Mouse (Mus musculus): ENCODE measurements around the gene Fam107a.
A peak's percentile ranks its signal among the peaks of the same experiment; 100 is the strongest.

Fam107a gene

DNA sequence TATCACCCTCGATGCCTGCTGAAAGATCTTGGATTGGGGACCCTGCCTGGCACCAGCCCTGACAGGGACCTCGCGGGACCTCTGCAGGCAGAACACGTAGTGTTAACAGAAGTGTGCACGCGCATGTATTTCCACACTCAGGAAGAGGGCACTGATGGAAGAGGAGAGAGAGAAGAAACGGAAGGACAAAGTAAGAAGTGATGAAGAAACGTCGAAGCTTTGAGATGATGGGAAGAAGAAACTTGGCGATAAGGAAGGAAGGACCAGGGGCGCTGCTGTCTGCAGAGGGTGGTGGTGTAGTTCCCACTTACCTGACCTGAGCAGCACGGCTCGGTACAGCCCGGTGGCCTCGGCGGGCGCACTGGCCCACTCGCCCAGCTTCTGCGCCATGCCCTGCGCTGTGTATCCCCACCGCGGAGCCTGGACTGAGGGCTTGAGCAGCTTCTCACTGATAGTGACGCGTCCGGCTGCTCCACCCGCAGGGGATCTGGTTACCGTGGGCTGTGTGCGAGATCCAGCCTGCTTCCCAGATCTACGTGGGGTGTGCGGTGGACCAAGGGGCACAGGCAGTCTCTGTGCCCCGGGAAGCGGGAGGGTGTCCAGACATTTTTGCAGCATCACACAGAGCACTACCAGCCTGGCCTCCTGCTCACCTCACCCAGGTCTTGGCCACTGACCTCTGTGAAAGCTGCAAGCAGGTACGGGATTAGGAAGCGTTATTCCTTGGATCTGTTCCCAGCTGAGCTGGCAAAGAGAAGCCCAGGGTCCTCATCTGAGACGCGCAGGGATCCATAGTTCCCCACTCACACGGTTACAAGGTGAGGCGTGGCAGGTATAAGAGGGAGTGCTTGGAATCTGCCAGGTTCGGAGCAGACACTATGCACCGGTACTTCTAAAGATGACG lies at the start of gene Fam107a:
Gene Fam107a, minus strand, starts transcription at position 830 of the 904 bp plus-strand sequence.
- no peak for DNase-seq (ENCODE audit: low spot score in 2 of 2)

DNA sequence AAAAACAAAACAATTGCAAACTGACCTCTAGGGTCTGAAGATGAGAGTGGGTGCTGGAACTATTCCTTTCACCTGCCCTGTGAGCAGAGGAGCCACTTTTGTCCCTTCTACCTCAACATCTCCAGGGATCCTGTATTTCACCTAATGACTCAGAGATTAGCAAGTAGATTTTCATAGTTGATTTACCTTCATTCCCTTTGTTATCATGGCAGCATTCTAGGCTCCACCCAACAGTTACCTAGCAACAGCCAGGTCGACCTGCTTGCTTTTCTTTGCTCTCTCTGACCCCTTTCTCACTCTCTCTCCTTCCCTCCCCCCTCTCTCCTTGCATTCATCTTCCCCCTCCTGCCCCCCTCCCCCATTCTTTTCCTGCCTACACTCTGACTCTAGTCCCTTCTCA lies 49.3 kb upstream of the Fam107a start:
- no peak for DNase-seq (ENCODE audit: low spot score in 2 of 2)

DNA sequence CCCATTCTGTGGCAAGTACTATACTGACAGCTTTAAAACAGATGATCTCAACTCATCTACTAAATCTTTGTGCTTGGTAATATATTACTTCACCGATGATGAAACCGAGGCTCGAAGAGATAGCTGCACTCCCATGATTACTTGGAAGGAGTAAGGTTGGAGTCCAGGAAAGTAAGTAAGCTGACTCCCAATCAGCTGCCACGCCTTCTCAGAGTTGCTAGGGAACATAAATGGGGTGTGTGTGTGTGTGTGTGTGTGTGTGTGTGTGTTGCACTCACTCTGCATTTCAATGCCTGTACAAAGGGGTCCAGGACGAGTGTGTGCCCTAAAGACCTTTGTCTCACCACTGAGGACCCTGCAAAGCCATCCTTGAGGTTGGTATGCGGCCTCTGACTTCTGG lies 48.0 kb upstream of the Fam107a start:
- no peak for DNase-seq (ENCODE audit: low spot score in 2 of 2)

DNA sequence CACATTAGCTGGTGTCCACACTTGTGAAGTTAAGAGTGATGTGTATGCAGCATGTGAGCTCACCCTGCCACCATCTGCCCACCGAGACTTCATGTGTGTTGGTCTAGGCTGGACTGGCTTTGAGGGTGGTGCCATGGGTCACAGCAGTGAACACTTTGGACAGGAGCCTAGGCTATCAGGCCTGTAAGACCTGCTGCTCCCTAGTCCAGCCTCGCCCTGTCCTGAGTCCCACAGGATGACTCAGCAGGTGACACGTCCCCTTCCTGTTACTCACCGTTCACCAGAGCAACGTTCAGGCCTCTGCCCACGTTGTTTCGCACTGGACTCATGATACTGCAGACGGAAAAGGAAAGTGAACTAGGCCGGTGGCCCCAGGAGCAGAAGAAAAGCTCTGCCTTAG lies 39.0 kb upstream of the Fam107a start:
- DNase-seq (ENCODE audit: low spot score in 2 of 2), result no peak

DNA sequence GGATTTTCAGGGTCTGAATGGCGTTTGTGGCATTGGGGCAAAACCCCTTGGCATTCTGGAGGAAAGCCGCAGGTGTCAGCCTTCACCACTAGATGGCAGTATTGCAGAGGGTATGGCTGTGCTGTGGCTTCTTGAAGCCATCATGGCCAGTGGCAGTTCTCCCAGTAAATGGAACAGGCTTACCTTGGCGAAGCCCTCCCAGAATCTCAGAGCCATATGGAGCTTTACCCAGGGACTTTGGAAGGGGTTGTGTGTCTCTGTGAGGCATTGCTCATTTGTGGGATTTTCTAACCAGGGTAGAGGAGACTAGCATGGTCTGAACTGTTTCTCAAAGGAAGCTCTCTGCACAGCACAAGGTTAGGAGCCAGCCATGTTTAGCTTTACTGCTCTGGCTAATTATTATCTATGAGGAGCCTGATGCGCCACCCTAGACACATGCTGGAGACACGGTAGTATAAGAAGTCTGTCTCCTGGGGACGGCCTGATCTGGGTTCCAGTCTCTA lies 38.2 kb upstream of the Fam107a start:
- DNase-seq (ENCODE audit: low spot score in 2 of 2), result peak; percentile 8 to 77

DNA sequence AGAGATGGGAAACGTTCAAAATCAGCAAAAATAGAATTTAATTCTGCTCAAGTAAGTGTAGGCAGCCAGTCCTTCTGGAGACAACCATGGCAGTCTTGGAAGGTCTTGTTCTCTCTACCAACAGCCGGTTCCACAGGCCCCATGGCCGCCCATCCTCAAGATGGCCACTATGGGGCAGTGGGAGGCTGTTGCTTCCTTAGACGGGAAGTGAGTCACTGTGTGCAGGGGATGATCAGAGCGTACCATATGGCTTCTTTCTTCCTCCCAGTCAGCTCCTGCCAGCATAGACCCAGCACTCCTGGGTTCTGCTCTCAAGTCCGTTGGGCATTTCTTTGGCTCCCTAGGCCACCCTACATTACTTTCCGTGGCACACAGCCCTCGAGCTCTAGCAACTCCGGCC lies 31.1 kb upstream of the Fam107a start:
- no peak for DNase-seq (ENCODE audit: low spot score in 2 of 2)

DNA sequence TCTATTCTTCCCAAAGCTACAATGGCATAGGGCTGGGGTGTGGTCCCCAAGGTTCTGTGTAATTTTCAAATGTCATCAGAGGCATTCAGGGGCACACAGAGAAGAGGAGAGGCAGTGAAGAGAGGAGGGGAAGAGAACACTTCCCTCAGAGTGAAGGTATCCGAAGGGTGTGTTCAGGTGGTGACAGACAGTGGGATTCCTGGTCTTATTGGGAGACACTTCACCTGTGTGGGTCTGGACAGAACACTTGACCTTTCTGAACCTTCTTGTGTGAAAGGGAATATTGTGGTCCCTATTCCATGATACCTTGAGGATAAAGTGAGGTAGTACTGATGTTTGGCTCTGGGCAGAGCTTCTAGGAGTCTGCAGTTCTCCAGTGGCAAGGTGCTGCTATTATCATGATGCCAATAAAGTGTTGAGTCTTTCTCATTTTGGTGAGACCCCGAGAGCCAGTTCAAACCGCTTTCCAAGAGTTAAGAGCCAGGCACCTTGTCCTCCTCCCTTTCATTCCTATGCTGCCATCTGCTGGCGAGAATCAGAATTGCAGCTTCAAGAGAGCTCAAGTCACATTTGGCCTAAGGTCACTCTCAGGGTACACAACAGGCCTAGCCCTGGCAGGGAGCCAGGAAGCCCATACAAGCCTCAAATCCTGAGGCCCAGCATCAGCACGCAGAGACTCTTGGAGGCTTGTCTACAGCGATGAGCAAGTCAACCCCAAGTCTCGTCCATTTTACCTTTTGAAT lies 28.6 kb upstream of the Fam107a start:
- DNase-seq (ENCODE audit: low spot score in 2 of 2), result peak; percentile 45 to 82

DNA sequence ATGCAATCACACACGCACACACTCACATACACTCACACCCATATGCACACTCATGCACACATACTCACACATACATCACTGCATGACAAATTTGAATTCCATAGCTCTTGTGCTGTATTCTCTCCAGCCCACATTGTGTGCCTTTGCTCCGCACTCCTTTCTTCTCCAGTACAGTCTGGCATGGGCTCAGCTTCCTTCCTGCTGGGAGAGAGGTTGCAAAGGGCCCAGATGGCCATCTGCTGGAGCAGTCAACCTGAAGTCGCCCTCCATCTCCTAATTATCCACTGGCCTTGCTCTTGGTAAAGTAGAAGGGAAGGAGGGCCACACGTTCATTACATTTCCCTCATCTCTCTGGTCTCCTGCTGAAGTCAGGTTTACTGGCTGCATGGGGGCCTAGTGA lies 27.7 kb upstream of the Fam107a start:
- no peak for DNase-seq (ENCODE audit: low spot score in 2 of 2)

DNA sequence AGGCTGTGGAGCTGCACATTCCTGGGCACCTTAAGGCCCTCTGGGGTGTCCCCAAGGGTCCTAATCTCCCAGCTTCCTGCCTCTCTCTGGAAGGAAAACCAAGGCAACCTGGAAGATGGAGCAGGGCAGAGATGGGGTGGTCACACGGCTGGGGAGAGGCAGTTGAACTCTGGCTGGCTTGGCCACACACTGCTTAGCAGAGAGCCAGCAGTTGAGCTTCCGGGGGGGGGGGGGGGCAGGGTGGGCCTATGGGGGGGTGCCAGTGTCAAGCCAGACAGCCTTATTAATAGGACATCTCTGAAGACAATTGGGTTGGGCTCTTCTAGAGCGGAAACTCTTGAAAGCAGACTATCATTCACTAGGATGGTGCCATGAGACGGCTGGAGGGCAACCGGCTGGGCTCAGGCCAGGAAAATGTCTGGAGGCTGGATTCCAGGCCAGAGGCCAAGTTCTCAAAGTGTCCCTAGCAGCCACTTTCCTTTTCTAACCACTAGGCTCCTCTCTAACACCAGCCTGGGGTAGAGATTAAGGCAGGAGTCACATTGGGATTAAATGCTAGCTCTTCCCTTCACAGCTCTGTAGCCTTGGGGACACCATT lies 24.8 kb upstream of the Fam107a start:
- no peak for DNase-seq (ENCODE audit: low spot score in 2 of 2)

DNA sequence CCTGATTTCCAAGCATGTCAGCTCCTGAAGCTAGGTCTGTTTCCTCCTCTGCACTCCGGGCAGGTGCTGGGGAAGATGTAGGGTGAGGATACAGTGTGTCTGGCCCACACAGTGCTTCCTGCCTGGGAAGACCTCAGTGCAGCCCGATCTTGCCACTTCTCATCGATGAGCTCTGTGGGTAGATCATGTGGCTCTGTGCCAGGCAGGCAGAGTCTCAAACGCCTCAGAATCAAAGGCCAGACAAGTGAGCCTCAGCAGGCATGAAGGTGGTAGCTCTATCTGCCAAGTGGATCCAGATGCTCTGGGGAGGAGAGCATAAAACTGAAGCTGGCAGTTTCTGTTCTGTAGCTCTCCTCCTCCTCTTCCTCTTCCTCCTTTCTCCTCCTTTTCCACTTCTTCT lies 22.4 kb upstream of the Fam107a start:
- DNase-seq (ENCODE audit: low spot score in 2 of 2), result no peak

DNA sequence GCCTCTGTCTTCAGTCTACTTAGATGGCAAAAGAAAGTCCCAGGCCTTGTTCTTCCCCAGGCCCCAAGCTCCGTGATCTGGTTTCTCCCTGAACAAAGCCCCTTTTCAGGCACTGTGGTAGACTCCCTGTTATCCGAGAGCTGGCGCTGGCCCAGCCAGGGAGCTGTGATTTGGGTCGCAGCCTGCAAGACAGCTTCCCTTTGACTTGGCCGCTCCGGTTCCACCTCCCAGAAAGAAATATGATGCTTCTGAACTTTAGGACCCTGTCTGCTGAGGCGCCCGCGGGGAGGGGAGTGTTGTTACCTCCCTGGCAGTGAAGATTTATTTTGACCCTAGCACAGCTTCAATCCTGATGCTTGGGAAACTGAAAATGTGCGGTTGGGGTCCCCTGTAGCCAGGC lies 18.1 kb upstream of the Fam107a start:
- DNase-seq (ENCODE audit: low spot score in 2 of 2), result no peak

DNA sequence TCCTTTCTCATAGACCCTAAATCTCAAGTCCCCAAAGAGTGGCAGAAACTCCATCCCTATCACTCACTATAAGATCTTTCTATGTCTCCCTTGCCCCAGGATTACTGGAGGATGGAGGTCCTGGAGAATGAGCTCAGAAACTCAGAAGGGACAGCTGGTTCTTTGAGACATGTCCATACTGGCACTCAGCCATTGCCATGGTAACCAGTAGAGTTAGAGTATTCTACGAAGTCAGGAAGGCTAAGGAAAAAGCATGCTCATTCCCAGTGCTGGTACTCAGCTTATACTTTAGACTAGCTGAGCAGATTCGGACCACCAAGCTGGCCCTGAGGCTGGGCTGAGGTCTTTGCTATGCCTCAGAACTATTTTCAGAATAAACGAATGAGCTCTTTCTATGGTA lies 16.7 kb upstream of the Fam107a start:
- DNase-seq (ENCODE audit: low spot score in 2 of 2), result no peak

DNA sequence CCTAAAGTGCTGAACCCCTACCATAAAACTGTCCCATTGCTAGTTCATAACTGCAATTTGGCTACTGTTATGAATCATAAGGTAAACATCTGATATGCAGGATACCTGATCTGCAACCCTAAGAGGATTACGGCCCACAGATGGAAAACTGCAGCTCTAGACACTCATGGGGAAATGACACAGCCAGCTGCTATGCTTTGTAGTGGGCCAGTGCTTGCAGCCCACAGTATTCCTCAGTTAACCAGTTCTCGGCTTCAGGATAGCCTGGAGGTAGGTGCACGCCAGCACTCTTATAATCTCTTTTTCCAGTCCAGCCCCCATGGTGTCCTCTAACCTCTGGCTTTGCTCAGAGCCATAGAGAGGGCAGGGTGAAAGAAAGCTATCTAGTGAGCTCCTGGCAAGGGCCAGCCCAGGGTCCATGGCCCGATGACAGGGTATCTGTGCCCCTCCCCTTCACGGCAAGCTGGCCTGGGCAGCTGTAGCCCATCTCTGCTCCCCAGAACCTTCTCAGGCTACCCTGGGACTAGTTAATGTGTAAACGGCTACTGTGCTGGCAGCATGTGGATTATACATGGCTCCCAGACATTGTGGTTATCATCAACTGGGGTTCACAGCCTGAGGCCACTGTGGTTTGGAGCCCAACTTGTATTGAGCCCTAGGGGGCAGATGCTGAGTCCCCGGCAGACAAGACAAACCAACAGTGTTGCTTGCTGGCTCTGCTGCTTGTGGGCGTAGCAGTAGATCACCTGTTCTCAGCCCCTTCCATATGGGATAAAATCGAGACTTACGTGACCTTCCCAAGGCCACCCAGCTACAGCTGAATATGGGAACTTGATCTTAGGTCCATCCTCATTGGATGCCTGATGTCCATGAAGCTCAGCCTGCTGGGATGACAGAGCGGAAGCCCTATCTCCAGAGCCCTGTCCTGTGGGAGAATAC lies 14.8 kb upstream of the Fam107a start:
- no peak for DNase-seq (ENCODE audit: low spot score in 2 of 2)

DNA sequence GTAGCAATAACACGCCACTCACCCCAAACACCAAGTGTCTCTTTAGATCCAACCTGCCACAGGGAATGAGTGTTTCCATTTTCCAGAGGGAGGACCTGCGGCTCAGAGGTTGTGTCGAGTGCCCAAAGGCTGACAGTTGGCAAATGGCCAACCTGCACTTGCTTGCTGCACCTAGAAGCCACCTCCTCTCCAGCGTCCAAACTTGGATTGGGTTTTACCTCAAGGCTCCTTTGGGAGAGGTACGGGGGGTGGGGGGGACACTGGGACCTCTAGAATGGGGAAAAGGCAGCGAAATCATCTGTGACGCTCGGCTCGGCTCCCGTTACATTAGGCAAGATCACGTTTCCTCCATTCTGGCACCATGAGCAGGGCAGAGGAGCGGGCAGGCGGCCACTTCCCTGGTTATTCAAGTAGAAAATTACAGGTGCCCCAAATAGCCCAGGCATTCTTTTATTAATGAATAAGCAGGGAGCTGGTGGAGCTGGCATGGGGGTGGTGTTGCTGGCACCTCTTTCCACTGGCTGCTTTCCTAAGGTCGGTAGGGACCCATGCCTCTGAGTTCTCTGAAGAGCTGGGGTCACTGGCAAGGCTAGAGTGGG lies 13.6 kb upstream of the Fam107a start:
- no peak for DNase-seq (ENCODE audit: low spot score in 2 of 2)

DNA sequence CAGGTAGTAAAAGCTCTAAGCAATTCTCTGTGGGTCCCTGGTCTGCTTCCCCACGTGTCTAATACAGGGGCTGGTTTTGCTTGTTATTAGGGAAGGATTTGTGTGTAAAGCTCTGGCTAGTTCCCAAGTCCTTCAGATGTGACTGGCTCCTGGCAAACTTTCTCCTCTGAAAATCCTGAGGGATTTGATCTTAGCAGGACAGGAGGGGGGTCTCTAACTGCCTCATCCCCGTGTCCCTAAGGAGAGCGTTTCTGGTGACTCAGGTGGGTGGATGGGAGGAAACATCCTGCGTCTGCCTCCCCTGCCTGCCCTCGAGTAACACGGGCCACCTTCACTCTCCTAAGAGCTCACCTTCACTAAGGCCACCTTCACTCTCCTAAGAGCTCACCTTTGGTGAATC lies 12.6 kb upstream of the Fam107a start:
- DNase-seq (ENCODE audit: low spot score in 2 of 2), result no peak

DNA sequence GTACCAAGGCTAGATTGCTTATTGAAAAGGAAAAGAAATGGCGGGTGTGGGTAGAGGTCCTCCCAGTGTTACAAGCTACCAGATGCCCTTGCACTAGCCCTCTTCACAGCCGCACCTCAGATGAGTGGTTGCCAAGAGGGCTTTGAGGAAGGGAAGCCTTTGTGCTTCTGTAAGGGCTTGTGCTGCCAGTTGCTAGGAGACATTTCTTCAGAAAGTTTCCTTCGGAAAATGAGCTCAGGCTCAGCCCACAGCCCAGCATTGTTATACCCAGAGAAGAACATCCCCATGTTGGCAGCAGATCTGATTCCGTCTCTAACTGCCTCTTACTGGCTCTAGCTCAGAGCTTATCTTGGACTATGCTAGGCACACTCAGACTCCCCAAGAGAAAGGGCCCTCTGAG lies 11.7 kb upstream of the Fam107a start:
- no peak for DNase-seq (ENCODE audit: low spot score in 2 of 2)

DNA sequence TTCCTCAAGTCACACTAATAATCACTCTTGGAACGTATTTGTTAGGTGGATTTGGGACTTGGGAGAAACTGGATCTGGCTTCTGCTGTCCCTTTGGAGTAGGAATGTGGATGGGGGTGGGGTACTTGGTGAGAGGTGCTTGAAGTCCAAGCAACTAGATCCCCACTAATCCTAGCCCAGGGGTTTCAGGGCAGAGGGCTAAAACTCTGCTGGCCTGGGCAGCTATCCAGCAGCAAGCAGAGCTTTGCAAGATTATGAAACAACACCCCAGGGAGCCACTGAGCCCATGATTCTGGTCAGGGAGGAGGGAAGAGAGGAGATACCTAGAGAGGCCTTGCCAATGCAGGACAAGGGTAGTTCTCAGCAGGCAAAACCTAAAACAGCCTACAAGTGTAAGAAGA lies 9.5 kb upstream of the Fam107a start:
- no peak for DNase-seq (ENCODE audit: low spot score in 2 of 2)

DNA sequence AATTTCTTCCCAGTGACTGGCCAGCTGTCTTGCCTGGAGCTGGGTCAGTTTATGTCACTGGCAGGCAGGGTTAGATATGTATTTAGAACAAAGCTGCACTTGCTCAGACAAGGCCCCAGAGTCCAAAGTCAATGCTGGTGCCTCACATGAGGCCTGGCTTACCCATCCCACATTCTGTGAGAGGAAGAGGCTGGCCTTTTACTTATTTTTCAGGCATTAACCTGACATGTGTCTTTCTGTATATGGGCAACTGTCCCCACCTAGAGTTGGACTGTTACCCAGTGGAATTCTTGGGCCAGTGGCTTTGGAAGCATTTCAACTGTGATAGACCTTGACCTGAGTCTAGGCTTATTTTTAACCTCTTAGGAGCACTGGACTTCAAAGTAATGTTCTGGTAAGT lies 9.1 kb upstream of the Fam107a start:
- no peak for DNase-seq (ENCODE audit: low spot score in 2 of 2)

DNA sequence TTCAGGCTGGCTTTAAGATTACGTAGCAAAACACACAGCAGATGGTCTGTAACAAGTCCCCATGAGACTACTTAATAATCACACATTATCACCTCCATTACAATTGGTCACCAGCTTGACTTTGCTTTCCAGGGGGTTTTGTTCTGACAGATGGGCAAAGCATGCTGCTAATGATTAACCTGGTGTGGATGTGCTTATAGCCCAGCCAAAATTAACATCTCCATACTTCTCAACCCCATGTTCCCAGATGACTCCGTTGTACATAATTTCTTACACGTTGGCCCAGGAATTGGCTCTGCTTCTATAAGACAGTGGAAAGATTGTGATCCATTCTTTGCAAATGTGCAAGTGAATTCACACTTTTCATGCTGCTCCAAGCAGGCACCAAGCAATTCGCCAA lies 7.9 kb upstream of the Fam107a start:
- DNase-seq (ENCODE audit: low spot score in 2 of 2), result no peak

DNA sequence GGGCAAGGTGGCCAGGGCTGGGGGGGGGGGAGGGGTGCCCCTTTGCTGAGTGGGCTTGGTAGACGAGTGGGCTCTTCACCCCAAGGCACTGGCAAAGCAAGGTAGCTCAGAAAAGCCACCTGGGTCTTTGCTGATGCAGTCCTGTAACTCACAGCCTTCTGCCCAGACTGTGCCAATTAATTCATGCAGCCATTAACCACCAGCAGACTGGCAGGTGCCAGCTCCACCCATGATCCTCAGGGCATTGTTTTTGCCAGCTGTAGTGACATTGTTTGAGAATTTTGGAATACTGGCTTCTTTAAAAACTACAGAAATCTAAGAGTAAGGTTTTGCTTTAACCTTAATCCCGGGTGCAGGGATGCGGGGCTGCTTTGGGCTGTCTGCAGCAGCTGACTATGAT lies 2.7 kb upstream of the Fam107a start:
- DNase-seq (ENCODE audit: low spot score in 2 of 2), result no peak
